Mouse (Mus musculus) kidney, postnatal 0 days (tissue): Measurements from ENCODE around the gene Adcy3. TPM values are rescaled to one million over a fixed set of nuclear protein-coding genes. Genes with fewer than 3 reads are reported as not detected.

Experiments
- ATAC-seq: fragments of 200-750 bp; cut with Nextera tagmentation; replicated peaks from 2 replicates; pipeline ENCODE4 v1.8.0; 2017; ENCODE audit warnings: low read depth, moderate number of reproducible peaks, moderate TSS enrichment, moderate library complexity; ENCODE audit not compliant: low FRiP score
- DNase-seq: peaks from one replicate; pipeline ENCODE4 v3.0.0-alpha.2; 2016; ENCODE audit warnings: low spot score
- H3K27ac ChIP-seq: fragments of 300-500 bp; sonication (generic); 2 replicates; pipeline ENCODE4 v1.5.1; 2014; ENCODE audit warnings: mild to moderate bottlenecking
- H3K27me3 ChIP-seq: fragments of 300-500 bp; sonication (generic); 2 replicates; pipeline ENCODE4 v1.6.1; 2014; ENCODE audit warnings: low read length, mixed read lengths; ENCODE audit not compliant: insufficient read depth
- H3K36me3 ChIP-seq: fragments of 300-500 bp; sonication (generic); 2 replicates; pipeline ENCODE4 v1.6.1; 2014; ENCODE audit warnings: low read length, mixed read lengths; ENCODE audit not compliant: insufficient read depth
- H3K4me1 ChIP-seq: fragments of 300-500 bp; sonication (generic); replicated peaks from 2 replicates; pipeline ENCODE4 v1.6.1; 2014; ENCODE audit warnings: antibody characterized with exemption, low read length, mixed read lengths; ENCODE audit not compliant: insufficient read depth
- H3K4me2 ChIP-seq: fragments of 300-500 bp; sonication (generic); 2 replicates; pipeline ENCODE4 v1.6.1; 2014; ENCODE audit warnings: mild to moderate bottlenecking, low read length, moderate library complexity, mixed read lengths
- H3K4me3 ChIP-seq: fragments of 300-500 bp; sonication (generic); replicated peaks from 2 replicates; pipeline ENCODE4 v1.5.1; 2014; ENCODE audit warnings: low read depth, low read length
- H3K9ac ChIP-seq: fragments of 300-500 bp; sonication (generic); 2 replicates; pipeline ENCODE4 v1.6.1; 2014; ENCODE audit warnings: low read depth, low read length
- H3K9me3 ChIP-seq: fragments of 300-500 bp; sonication (generic); replicated peaks from 2 replicates; pipeline ENCODE4 v1.6.1; 2016; ENCODE audit warnings: low read length, inconsistent platforms, mixed read lengths
- CTCF ChIP-seq: IDR thresholded peaks from 2 replicates; pipeline ENCODE4 v1.5.1; 2016; ENCODE audit warnings: antibody characterized with exemption, low read depth, mild to moderate bottlenecking, moderate library complexity
- WGBS: fragments of 180-500 bp; shearing (Covaris S2); extraction: QIAGEN DNeasy Blood & Tissue Kit; methylation state at CpG from one replicate; pipeline ENCODE4 v1.1.7; 2014; 5-methylcytosine and 5-hydroxymethylcytosine counted together
- polyA plus RNA-seq: library from polyadenylated mRNA; unstranded; fragments of >200 nt; fragmentation: Nextera tagmentation; extraction: Ambion mirVana; gene quantifications from 2 replicates; pipeline ENCODE4 v1.2.1, GENCODE M21; 2015

The Adcy3 gene
- polyA plus RNA-seq, 1 experiment from 2014 or later: 6.2 TPM

GRCm38 (mm10) chr12:4158868-4159632 is 26.1 kb downstream of the Adcy3 start:
- no peak overlapping the region for H3K4me3 ChIP-seq
- no peaks in the 10 kb centered on the region for H3K36me3 ChIP-seq
- TF ChIP-seq CTCF: no peak
- H3K9me3 ChIP-seq: no peaks in the 10 kb centered on the region
- no peak overlapping the region for H3K9ac ChIP-seq
- H3K27ac ChIP-seq: no peak overlapping the region
- ATAC-seq: no peak
- no peaks in the 10 kb centered on the region for H3K27me3 ChIP-seq
- DNase-seq: no peak
- H3K4me2 ChIP-seq: no peak overlapping the region
- H3K4me1 ChIP-seq: no peaks in the 10 kb centered on the region
- WGBS: 92% methylated on average over 7 of the region's 7 CpGs

DNA sequence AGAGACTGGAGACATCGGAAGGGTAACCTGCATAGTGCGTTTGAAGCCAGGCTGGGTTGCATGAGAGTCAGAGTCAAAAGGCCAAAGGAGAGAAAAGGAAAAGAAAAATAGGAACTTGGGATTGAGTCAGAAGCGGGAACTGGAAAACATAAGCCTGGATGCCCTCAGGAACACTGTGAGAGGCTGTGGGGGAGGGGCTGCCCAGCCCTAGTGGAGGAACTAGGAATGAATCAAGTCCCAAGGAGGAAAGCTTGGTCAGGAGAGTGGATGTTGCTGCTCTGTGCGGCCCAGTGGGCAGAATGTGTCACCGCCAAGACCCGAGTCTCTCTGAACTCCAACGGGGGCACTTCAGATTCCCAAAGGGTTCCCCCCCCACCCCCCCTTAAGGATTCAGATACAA is 27.4 kb downstream of the Adcy3 start:
- peak; percentile 12; the same call in 1 of the 2 replicates for TF ChIP-seq CTCF
- H3K4me2 ChIP-seq: no peak overlapping the region
- 63% methylated on average over 7 of the region's 7 CpGs for WGBS
- H3K9me3 ChIP-seq: no peaks in the 10 kb centered on the region
- H3K4me3 ChIP-seq: no peak overlapping the region
- no peaks in the 10 kb centered on the region for H3K27me3 ChIP-seq
- no peak overlapping the region for H3K9ac ChIP-seq
- no peaks in the 10 kb centered on the region for H3K4me1 ChIP-seq
- H3K36me3 ChIP-seq: no peaks in the 10 kb centered on the region
- H3K27ac ChIP-seq: no peak overlapping the region
- DNase-seq (no peak), ATAC-seq (no peak)

GRCm38 (mm10) chr12:4162886-4163285 is 30.0 kb downstream of the Adcy3 start:
- DNase-seq: no peak

DNA sequence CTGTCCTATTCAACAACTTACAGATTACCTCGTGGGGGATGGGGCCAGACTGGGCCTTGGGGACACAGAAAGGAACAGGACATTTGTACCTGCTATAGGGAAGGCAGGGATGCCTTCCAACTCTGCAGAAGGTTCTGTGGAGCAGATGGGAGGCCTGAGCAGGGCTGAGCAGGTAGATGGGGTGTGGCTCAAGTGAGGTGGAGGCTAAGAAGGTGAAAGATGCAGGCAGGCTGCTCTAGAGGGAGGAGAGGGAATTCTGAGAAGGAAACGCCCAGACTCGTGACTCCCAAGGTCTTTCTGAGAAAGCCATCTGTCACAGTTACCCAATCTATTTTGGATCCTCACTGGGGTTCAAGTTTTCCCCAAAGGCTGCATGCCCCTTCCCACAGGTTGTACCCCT is 34.1 kb downstream of the Adcy3 start:
- Histone ChIP-seq H3K9me3 (no peaks in the 10 kb centered on the region), H3K4me1 (no peaks in the 10 kb centered on the region), H3K27ac (no peak overlapping the region), H3K4me3 (no peak overlapping the region), H3K27me3 (no peaks in the 10 kb centered on the region), H3K9ac (no peak overlapping the region), H3K36me3 (no peaks in the 10 kb centered on the region), H3K4me2 (no peak overlapping the region)
- TF ChIP-seq CTCF: no peak
- ATAC-seq (no peak), DNase-seq (no peak)
- WGBS: 77% methylated on average over 3 of the region's 3 CpGs

More at GRCm38 (mm10) chr12:4162886-4163285, 30.0 kb downstream of the Adcy3 start:
- no peak overlapping the region for H3K9ac ChIP-seq
- H3K4me2 ChIP-seq: no peak overlapping the region
- no peak overlapping the region for H3K27ac ChIP-seq
- H3K9me3 ChIP-seq: no peaks in the 10 kb centered on the region
- no peak for ATAC-seq
- H3K27me3 ChIP-seq: no peaks in the 10 kb centered on the region
- WGBS: 56% methylated on average over 2 of the region's 2 CpGs
- no peak overlapping the region for H3K4me3 ChIP-seq
- TF ChIP-seq CTCF: no peak
- no peaks in the 10 kb centered on the region for H3K4me1 ChIP-seq
- no peaks in the 10 kb centered on the region for H3K36me3 ChIP-seq

DNA sequence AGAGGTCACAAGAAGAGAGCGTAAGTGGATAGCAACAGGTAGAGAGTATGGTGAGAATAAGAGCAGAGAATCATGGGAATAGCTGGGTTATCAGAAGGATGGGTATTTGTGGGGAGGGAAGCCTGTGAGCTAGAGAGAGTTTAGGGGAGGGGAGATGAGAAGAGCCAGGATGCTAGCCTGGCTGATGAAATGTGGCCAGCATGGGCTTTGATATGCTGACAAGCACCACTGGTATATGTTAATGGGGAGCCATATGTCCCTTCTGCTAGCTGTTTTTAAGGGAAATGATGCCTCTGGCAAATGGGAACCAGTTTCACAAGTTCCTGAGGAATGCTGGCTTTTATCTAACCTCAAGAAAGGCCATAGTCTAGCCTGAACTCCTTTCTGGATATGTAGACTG is 36.2 kb downstream of the Adcy3 start:
- Histone ChIP-seq H3K4me2 (no peak overlapping the region), H3K9ac (no peak overlapping the region), H3K27me3 (no peaks in the 10 kb centered on the region), H3K4me1 (no peaks in the 10 kb centered on the region), H3K27ac (no peak overlapping the region), H3K9me3 (no peaks in the 10 kb centered on the region), H3K4me3 (no peak overlapping the region), H3K36me3 (no peaks in the 10 kb centered on the region)
- no peak for TF ChIP-seq CTCF
- 96% methylated on average over 1 of the region's 1 CpGs for WGBS
- no peak for DNase-seq
- no peak for ATAC-seq

DNA sequence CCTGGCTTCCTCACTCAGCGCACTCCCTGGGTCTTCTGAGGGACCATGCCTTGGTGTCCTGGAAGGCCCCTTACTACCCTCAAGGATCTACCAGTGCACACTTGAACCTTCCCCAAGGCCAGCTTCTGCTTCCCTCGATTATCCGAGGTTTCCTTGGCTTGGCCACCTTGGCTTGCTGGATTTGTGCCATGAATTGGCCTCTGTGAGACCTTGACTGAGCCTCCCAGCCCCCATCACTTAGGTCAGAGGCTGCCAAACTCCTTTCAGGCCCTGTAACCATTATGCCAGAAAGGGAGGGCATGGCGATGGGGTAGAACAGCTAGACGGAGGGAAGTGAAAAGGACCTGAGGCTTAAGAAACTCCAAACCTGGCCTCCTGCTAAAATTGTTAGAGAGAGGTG is 36.7 kb downstream of the Adcy3 start:
- 81% methylated on average over 5 of the region's 5 CpGs for WGBS

More for the DNA sequence above, 36.7 kb downstream of the Adcy3 start:
- no peaks in the 10 kb centered on the region for H3K4me1 ChIP-seq
- ATAC-seq (no peak), DNase-seq (no peak)
- no peaks in the 10 kb centered on the region for H3K36me3 ChIP-seq
- H3K27ac ChIP-seq: no peak overlapping the region
- H3K4me2 ChIP-seq: no peak overlapping the region
- no peaks in the 10 kb centered on the region for H3K9me3 ChIP-seq
- no peak overlapping the region for H3K4me3 ChIP-seq
- TF ChIP-seq CTCF: no peak
- no peak overlapping the region for H3K9ac ChIP-seq
- no peaks in the 10 kb centered on the region for H3K27me3 ChIP-seq
